Mouse (Mus musculus) lung, adult 2 months (tissue): Measurements from ENCODE around the gene Usp39. TPM values are rescaled to one million over a fixed set of nuclear protein-coding genes. Genes with fewer than 3 reads are reported as not detected.

Source experiments
- DNase-seq: peaks from one replicate; pipeline ENCODE4 v3.0.0; 2022
- H3K4me1 ChIP-seq: fragments of 200-500 bp; 2 replicates; pipeline ENCODE4 v1.6.1; 2011; ENCODE audit warnings: low read length; ENCODE audit not compliant: control insufficient read depth, insufficient read depth
- H3K4me3 ChIP-seq: fragments of 200-500 bp; replicated peaks from 2 replicates; pipeline ENCODE3; 2011; ENCODE audit warnings: low read depth, mild to moderate bottlenecking, control low read depth, low read length; ENCODE audit errors: extremely low read depth
- CTCF ChIP-seq: fragments of 200-500 bp; IDR thresholded peaks from 2 replicates; pipeline ENCODE4 v1.5.1; 2011; ENCODE audit warnings: mild to moderate bottlenecking, low read length, control low read depth; ENCODE audit not compliant: insufficient read depth
- POLR2A ChIP-seq: fragments of 200-500 bp; IDR thresholded peaks from 2 replicates; pipeline ENCODE4 v1.6.1; 2011; ENCODE audit warnings: low read depth, mild to moderate bottlenecking, control low read depth, low read length, borderline replicate concordance; ENCODE audit errors: extremely low read depth
- WGBS: fragments of 180-500 bp; shearing (Covaris S2); methylation state at CpG from one replicate; pipeline ENCODE4 v1.1.7; 2018; 5-methylcytosine and 5-hydroxymethylcytosine counted together
- polyA plus RNA-seq: library from polyadenylated mRNA; depleted of rRNA; stranded (reverse); fragments of >200 nt; gene quantifications from 2 replicates; pipeline ENCODE4 v1.2.3, GENCODE M21; 2012

The Usp39 gene
- polyA plus RNA-seq, 1 experiment = 21.8 TPM

GRCm38 (mm10) chr6:72330133-72330532 lies 14.9 kb downstream of the Usp39 start:
- WGBS = 93% methylated on average over 4 of the region's 4 CpGs
- DNase-seq = no peak
- Histone ChIP-seq H3K4me3 (no peak overlapping the region), H3K4me1 (no peaks in the 10 kb centered on the region)
- TF ChIP-seq CTCF = no peak
- no peak for TF ChIP-seq POLR2A

- TF ChIP-seq POLR2A = no peak
- TF ChIP-seq CTCF = no peak
- WGBS = 85% methylated on average over 5 of the region's 5 CpGs
- Histone ChIP-seq H3K4me3 (no peak overlapping the region), H3K4me1 (no peaks in the 10 kb centered on the region)
- DNase-seq = no peak
Observed at GRCm38 (mm10) chr6:72329019-72329418, 16.0 kb downstream of the Usp39 start.

- H3K4me3 ChIP-seq = no peak overlapping the region
Observed at GRCm38 (mm10) chr6:72326274-72326673, 18.7 kb downstream of the Usp39 start.

GRCm38 (mm10) chr6:72323786-72324508 lies 21.0 kb downstream of the Usp39 start:
- no peaks in the 10 kb centered on the region; the same call in 1 of the 2 replicates for H3K4me1 ChIP-seq
- WGBS = 87% methylated on average over 6 of the region's 6 CpGs
- no peak overlapping the region for H3K4me3 ChIP-seq
- TF ChIP-seq CTCF = no peak
- TF ChIP-seq POLR2A = no peak
- no peak for DNase-seq

More at GRCm38 (mm10) chr6:72326274-72326673, 18.7 kb downstream of the Usp39 start:
- DNase-seq = no peak
- 50% methylated on average over 6 of the region's 6 CpGs for WGBS
- no peaks in the 10 kb centered on the region for H3K4me1 ChIP-seq
- TF ChIP-seq POLR2A (no peak), CTCF (peak; percentile 54)

- H3K4me1 ChIP-seq = peaks cover 3% of the 10 kb centered on the region
- WGBS = 95% methylated on average over 3 of the region's 3 CpGs
- no peak overlapping the region for H3K4me3 ChIP-seq
- TF ChIP-seq CTCF (no peak), POLR2A (no peak)
- DNase-seq = no peak
Observed at GRCm38 (mm10) chr6:72322936-72323335, 22.0 kb downstream of the Usp39 start.

- no peak for DNase-seq
- 66% methylated on average over 11 of the region's 11 CpGs for WGBS
- no peak for TF ChIP-seq POLR2A
- peak; percentile 17; the same call in 1 of the 2 replicates for TF ChIP-seq CTCF
- Histone ChIP-seq H3K4me1 (peaks cover 3% of the 10 kb centered on the region), H3K4me3 (no peak overlapping the region)
Observed at GRCm38 (mm10) chr6:72319019-72319418, 26.0 kb downstream of the Usp39 start.

- 83% methylated on average over 5 of the region's 5 CpGs for WGBS
- no peak for DNase-seq
- Histone ChIP-seq H3K4me1 (peaks cover 3% of the 10 kb centered on the region), H3K4me3 (no peak overlapping the region)
- TF ChIP-seq POLR2A (no peak), CTCF (no peak)
Observed at GRCm38 (mm10) chr6:72318440-72318839, 26.5 kb downstream of the Usp39 start.

- DNase-seq = no peak
- peak; percentile 23; the same call in 1 of the 2 replicates for TF ChIP-seq CTCF
- peak; percentile 80; the same call in 1 of the 2 replicates for TF ChIP-seq POLR2A
- no peak overlapping the region for H3K4me3 ChIP-seq
- H3K4me1 ChIP-seq = peaks cover 3% of the 10 kb centered on the region
- WGBS = 71% methylated on average over 1 of the region's 1 CpGs
Observed at GRCm38 (mm10) chr6:72316044-72316443, 28.9 kb downstream of the Usp39 start.

GRCm38 (mm10) chr6:72315384-72315783 lies 29.6 kb downstream of the Usp39 start:
- Histone ChIP-seq H3K4me1 (peaks cover 3% of the 10 kb centered on the region), H3K4me3 (no peak overlapping the region)
- no peak for DNase-seq
- 70% methylated on average over 2 of the region's 2 CpGs for WGBS
- TF ChIP-seq POLR2A = peak; percentile 86; the same call in 1 of the 2 replicates
- TF ChIP-seq CTCF = no peak

- H3K4me1 ChIP-seq = no peaks in the 10 kb centered on the region
- 75% methylated on average over 11 of the region's 11 CpGs for WGBS
- no peak for TF ChIP-seq CTCF
- peak; percentile 70; the same call in 1 of the 2 replicates for TF ChIP-seq POLR2A
- DNase-seq = no peak
- H3K4me3 ChIP-seq = no peak overlapping the region
Observed at GRCm38 (mm10) chr6:72313124-72313867, 31.7 kb downstream of the Usp39 start.
